Mouse (Mus musculus): ENCODE measurements at regions not wholly inside any gene's neighbourhood (a gene's known extent, or its start where the extent isn't known, plus 50 kb on each side); places are given as distances from the start of the nearest gene placed in this dataset.

DNA sequence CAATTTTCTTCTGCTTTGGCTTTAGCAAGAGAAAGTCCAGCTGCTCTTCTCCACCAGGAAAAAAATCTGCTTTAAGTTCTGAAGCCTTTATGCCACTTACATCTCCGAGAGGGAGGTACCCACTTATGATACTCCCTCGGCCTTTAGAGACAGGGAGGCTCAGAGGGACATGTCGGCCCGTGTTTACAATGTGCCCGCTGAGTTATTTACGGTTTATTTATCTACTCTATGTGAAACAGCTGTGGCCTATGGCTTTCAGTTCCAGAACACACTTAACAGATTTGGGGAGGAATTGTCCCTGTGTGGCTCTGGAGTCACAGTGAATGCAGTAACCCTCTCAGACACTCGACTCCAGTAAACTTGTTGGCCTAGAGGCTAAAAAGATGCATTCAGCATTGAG is 409.3 kb upstream of the Tnp1 start:
- H3K4me1 ChIP-seq (ENCODE audit: control insufficient read depth, insufficient read depth, low read length): no peaks in the 10 kb centered on the region
- WGBS: 91% methylated on average over 7 of the region's 7 CpGs
- no peak for DNase-seq

DNA sequence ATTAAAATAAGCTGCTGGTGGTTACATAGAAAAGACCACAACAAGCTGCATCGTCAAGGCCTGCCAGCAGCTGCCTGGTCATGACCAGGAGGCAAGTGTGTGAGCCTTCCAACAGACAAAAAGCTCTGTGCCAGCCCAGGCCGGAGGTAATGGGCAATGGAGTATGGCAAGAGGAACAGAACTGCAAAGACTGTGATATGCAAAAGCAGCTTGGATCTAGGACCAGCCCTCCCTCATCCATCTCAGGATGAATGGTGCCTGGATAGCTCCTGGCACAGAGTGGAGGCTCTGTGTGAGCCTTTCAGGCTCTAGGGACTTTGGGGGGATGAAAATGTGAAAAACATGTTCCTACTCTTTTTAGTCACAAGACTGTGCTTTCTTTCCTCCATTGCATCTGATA is 402.5 kb upstream of the Tnp1 start:
- Histone ChIP-seq H3K4me2 (ENCODE audit: low read length) (no peak overlapping the region), H3K27ac (replicated peaks; ENCODE audit: low read depth, low read length) (no peak overlapping the region), H3K9ac (replicated peaks; ENCODE audit: low read length) (no peak overlapping the region), H3K36me3 (ENCODE audit: control insufficient read depth, insufficient read depth, low read length) (no peaks in the 10 kb centered on the region), H3K27me3 (ENCODE audit: control insufficient read depth, insufficient read depth, low read length) (no peaks in the 10 kb centered on the region), H3K4me1 (ENCODE audit: control insufficient read depth, insufficient read depth, low read length) (no peaks in the 10 kb centered on the region), H3K4me3 (replicated peaks; ENCODE audit: low read depth, low read length) (no peak overlapping the region), H3K9me3 (ENCODE audit: control insufficient read depth, low read length) (no peaks in the 10 kb centered on the region)
- ATAC-seq (ENCODE audit: low FRiP score, low TSS enrichment) (no peak), DNase-seq (no peak)
- 73% methylated on average over 2 of the region's 2 CpGs for WGBS

More for the DNA sequence above, 409.3 kb upstream of the Tnp1 start:
- H3K9me3 ChIP-seq (ENCODE audit: control insufficient read depth, low read length): no peaks in the 10 kb centered on the region
- ATAC-seq (ENCODE audit: low FRiP score, low TSS enrichment): no peak
- no peaks in the 10 kb centered on the region for H3K27me3 ChIP-seq (ENCODE audit: control insufficient read depth, insufficient read depth, low read length)
- H3K4me2 ChIP-seq (ENCODE audit: low read length): no peak overlapping the region
- H3K4me3 ChIP-seq (replicated peaks; ENCODE audit: low read depth, low read length): no peak overlapping the region
- H3K36me3 ChIP-seq (ENCODE audit: control insufficient read depth, insufficient read depth, low read length): no peaks in the 10 kb centered on the region
- no peak overlapping the region for H3K27ac ChIP-seq (replicated peaks; ENCODE audit: low read depth, low read length)
- no peak overlapping the region for H3K9ac ChIP-seq (replicated peaks; ENCODE audit: low read length)

DNA sequence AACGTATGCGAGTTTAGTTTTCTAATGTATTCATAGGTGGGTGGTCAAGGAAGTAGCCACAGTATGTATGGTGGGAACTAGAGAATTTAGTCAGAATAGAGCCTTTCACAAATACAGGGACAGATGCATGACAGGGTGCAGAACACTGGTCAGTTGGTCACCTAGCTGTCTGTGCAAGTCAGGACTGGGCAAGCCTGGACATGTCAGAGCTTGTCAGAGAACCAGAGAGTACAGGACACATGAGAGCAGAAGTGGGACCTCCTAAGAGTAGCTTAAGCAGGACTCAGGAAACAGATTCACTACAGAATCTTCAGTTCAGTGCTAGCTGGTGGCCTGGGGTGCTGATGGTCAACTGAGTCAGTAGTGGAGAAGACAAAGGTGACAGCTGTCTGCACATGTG is 395.7 kb upstream of the Tnp1 start:
- no peak overlapping the region for H3K4me2 ChIP-seq (ENCODE audit: low read length)
- H3K9me3 ChIP-seq (ENCODE audit: control insufficient read depth, low read length): 0 out of 2 replicates have a peak, but pooled peaks cover 1% of the 10 kb centered on the region
- H3K9ac ChIP-seq (replicated peaks; ENCODE audit: low read length): no peak overlapping the region
- no peaks in the 10 kb centered on the region for H3K4me1 ChIP-seq (ENCODE audit: control insufficient read depth, insufficient read depth, low read length)
- H3K27ac ChIP-seq (replicated peaks; ENCODE audit: low read depth, low read length): no peak overlapping the region
- no peaks in the 10 kb centered on the region for H3K36me3 ChIP-seq (ENCODE audit: control insufficient read depth, insufficient read depth, low read length)
- ATAC-seq (ENCODE audit: low FRiP score, low TSS enrichment) (no peak), DNase-seq (no peak)
- H3K4me3 ChIP-seq (replicated peaks; ENCODE audit: low read depth, low read length): no peak overlapping the region
- WGBS: 91% methylated on average over 2 of the region's 2 CpGs
- no peaks in the 10 kb centered on the region for H3K27me3 ChIP-seq (ENCODE audit: control insufficient read depth, insufficient read depth, low read length)

DNA sequence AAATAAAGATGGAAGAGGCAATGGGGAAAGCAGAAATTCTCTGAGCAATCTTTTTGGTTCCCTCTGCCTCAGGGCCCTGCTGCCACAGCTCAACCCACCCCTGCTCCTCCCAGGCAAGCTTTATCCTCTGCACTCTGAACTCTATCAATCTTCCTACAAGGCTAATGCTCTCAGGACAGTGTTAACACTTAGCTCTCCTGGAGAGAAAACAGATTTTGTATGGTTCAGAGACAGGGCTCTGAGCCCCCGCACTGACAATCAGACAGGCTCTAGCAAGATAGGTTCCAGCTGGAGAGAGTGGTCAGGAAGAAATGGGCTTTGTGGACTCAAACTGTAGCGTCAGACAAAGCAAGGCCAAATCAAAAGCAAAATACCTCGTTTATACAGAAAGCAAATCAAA is 383.5 kb upstream of the Tnp1 start:
- Histone ChIP-seq H3K9ac (replicated peaks; ENCODE audit: low read length) (no peak overlapping the region), H3K27me3 (ENCODE audit: control insufficient read depth, insufficient read depth, low read length) (no peaks in the 10 kb centered on the region), H3K27ac (replicated peaks; ENCODE audit: low read depth, low read length) (no peak overlapping the region), H3K4me2 (ENCODE audit: low read length) (no peak overlapping the region), H3K36me3 (ENCODE audit: control insufficient read depth, insufficient read depth, low read length) (no peaks in the 10 kb centered on the region), H3K4me3 (replicated peaks; ENCODE audit: low read depth, low read length) (no peak overlapping the region), H3K9me3 (ENCODE audit: control insufficient read depth, low read length) (peaks cover 3% of the 10 kb centered on the region; the same call in 1 of the 2 replicates), H3K4me1 (ENCODE audit: control insufficient read depth, insufficient read depth, low read length) (no peaks in the 10 kb centered on the region)
- no peak for ATAC-seq (ENCODE audit: low FRiP score, low TSS enrichment)
- DNase-seq: no peak
- 76% methylated on average over 3 of the region's 3 CpGs for WGBS

DNA sequence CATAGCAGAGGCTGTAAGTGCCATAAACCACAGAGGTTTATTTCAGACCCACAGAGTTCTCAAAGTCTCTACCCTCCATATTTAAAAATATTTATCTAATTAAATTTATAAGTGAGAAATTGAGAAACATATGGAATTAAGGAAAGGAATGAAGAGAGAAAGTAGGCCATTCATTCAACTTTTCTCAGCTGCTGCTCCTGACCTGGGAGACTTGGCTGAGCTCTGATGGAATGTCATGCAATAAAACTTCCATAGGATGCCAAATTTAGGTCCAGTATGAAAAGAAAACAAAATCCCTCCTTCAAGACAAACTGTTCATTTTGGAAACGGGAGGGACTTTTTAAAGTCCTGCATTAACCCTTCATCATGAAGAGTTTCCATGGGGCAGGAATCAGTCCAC is 379.3 kb upstream of the Tnp1 start:
- no peak overlapping the region for H3K9ac ChIP-seq (replicated peaks; ENCODE audit: low read length)
- H3K27ac ChIP-seq (replicated peaks; ENCODE audit: low read depth, low read length): no peak overlapping the region
- H3K4me1 ChIP-seq (ENCODE audit: control insufficient read depth, insufficient read depth, low read length): no peaks in the 10 kb centered on the region
- H3K4me2 ChIP-seq (ENCODE audit: low read length): no peak overlapping the region
- H3K27me3 ChIP-seq (ENCODE audit: control insufficient read depth, insufficient read depth, low read length): no peaks in the 10 kb centered on the region
- WGBS: 84% methylated on average over 1 of the region's 1 CpGs
- H3K36me3 ChIP-seq (ENCODE audit: control insufficient read depth, insufficient read depth, low read length): no peaks in the 10 kb centered on the region
- no peaks in the 10 kb centered on the region for H3K9me3 ChIP-seq (ENCODE audit: control insufficient read depth, low read length)
- no peak for DNase-seq
- ATAC-seq (ENCODE audit: low FRiP score, low TSS enrichment): no peak
- H3K4me3 ChIP-seq (replicated peaks; ENCODE audit: low read depth, low read length): no peak overlapping the region

DNA sequence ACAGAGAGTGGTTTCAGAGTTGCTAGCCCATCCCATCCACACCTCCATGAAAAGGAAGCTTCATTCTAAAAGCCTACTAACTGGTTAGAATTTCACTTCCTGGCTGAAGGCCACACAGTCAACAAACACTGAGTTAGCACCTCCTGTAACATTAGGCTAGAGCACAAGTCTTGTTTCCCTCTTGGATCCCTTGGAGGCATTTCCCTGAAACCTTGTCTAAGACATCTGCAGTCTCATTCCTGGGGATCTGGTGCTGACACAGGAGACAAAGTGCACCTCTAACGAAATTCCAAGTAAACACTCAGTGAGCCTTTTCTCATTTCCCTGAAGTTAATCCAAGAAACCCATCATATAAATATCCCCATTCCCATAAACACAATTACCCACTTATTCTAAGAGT is 378.8 kb upstream of the Tnp1 start:
- H3K9ac ChIP-seq (replicated peaks; ENCODE audit: low read length): no peak overlapping the region
- H3K27ac ChIP-seq (replicated peaks; ENCODE audit: low read depth, low read length): no peak overlapping the region
- no peaks in the 10 kb centered on the region for H3K9me3 ChIP-seq (ENCODE audit: control insufficient read depth, low read length)
- no peaks in the 10 kb centered on the region for H3K4me1 ChIP-seq (ENCODE audit: control insufficient read depth, insufficient read depth, low read length)
- no peak overlapping the region for H3K4me3 ChIP-seq (replicated peaks; ENCODE audit: low read depth, low read length)
- no peaks in the 10 kb centered on the region for H3K36me3 ChIP-seq (ENCODE audit: control insufficient read depth, insufficient read depth, low read length)
- ATAC-seq (ENCODE audit: low FRiP score, low TSS enrichment) (no peak), DNase-seq (no peak)
- H3K27me3 ChIP-seq (ENCODE audit: control insufficient read depth, insufficient read depth, low read length): no peaks in the 10 kb centered on the region
- WGBS: 75% methylated on average over 1 of the region's 1 CpGs
- H3K4me2 ChIP-seq (ENCODE audit: low read length): no peak overlapping the region

DNA sequence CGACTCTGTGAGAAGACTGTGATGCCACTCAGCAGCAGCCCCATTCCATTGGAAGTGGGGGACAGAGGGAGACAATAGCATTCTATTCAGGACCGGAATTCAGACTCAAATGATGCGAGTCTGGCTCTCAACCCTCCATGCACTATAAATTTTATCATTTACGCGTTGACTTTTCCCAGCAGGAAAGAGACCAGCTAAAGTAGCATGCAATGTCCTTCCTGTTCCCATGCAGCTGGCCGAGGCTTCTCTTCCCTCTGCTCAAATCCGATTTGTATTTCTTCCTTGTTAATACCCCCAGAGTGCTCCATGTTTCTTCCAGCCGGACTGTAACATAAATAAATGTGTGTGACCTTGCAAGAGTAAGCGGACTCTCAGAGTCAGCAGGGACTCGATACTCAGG is 376.4 kb upstream of the Tnp1 start:
- Histone ChIP-seq H3K4me1 (ENCODE audit: control insufficient read depth, insufficient read depth, low read length) (no peaks in the 10 kb centered on the region), H3K27me3 (ENCODE audit: control insufficient read depth, insufficient read depth, low read length) (no peaks in the 10 kb centered on the region), H3K4me2 (ENCODE audit: low read length) (no peak overlapping the region), H3K9me3 (ENCODE audit: control insufficient read depth, low read length) (no peaks in the 10 kb centered on the region), H3K27ac (replicated peaks; ENCODE audit: low read depth, low read length) (no peak overlapping the region), H3K9ac (replicated peaks; ENCODE audit: low read length) (no peak overlapping the region), H3K4me3 (replicated peaks; ENCODE audit: low read depth, low read length) (no peak overlapping the region), H3K36me3 (ENCODE audit: control insufficient read depth, insufficient read depth, low read length) (no peaks in the 10 kb centered on the region)
- no peak for DNase-seq
- 74% methylated on average over 10 of the region's 10 CpGs for WGBS
- no peak for ATAC-seq (ENCODE audit: low FRiP score, low TSS enrichment)

DNA sequence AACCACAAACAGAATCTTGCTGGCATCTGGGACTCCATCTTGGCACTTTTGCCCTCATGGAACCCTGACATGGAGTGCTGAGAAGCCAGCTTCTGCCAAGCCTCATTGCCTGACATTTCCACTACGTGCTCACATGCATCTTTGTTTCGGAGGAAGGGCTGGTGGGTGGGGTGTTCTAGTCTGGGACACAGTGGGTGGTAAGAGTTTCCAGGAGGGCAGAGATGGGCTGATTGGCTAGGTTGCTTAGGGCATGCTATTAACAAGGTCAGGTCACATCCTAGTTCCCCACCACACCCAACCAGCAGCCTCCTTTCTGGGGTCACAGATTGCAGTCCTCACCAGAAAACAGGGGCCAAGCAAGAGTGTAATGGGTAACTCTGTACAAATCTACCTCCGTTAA is 374.3 kb upstream of the Tnp1 start:
- WGBS: 88% methylated on average over 3 of the region's 3 CpGs
- ATAC-seq (ENCODE audit: low FRiP score, low TSS enrichment) (no peak), DNase-seq (no peak)

DNA sequence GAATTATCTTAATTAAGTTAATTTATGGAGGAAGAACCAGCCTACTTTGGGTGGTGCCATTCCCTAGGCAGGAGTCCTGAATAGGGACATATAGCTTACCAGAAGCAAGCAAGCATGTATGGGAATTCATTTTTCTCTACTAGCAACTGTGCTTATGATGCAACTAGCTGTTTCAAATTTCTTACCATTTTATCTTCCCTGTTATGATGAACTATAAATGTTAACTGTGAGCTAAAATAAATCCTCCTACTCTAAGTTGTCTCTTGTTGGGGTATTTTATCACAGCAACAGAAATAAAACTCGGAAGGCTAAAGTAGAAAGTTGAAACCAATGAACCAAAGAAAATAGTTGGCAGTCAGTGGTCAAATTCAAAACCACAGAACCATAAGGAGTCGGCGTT is 373.5 kb upstream of the Tnp1 start:
- no peak overlapping the region for H3K27ac ChIP-seq (replicated peaks; ENCODE audit: low read depth, low read length)
- DNase-seq: no peak
- WGBS: 91% methylated on average over 3 of the region's 3 CpGs
- no peaks in the 10 kb centered on the region for H3K4me1 ChIP-seq (ENCODE audit: control insufficient read depth, insufficient read depth, low read length)
- no peaks in the 10 kb centered on the region for H3K9me3 ChIP-seq (ENCODE audit: control insufficient read depth, low read length)
- H3K27me3 ChIP-seq (ENCODE audit: control insufficient read depth, insufficient read depth, low read length): no peaks in the 10 kb centered on the region
- no peak for ATAC-seq (ENCODE audit: low FRiP score, low TSS enrichment)
- no peak overlapping the region for H3K4me3 ChIP-seq (replicated peaks; ENCODE audit: low read depth, low read length)
- no peak overlapping the region for H3K4me2 ChIP-seq (ENCODE audit: low read length)
- H3K36me3 ChIP-seq (ENCODE audit: control insufficient read depth, insufficient read depth, low read length): no peaks in the 10 kb centered on the region
- H3K9ac ChIP-seq (replicated peaks; ENCODE audit: low read length): no peak overlapping the region

More for the DNA sequence above, 374.3 kb upstream of the Tnp1 start:
- Histone ChIP-seq H3K4me2 (ENCODE audit: low read length) (no peak overlapping the region), H3K9ac (replicated peaks; ENCODE audit: low read length) (no peak overlapping the region), H3K27me3 (ENCODE audit: control insufficient read depth, insufficient read depth, low read length) (no peaks in the 10 kb centered on the region), H3K4me3 (replicated peaks; ENCODE audit: low read depth, low read length) (no peak overlapping the region), H3K9me3 (ENCODE audit: control insufficient read depth, low read length) (no peaks in the 10 kb centered on the region), H3K27ac (replicated peaks; ENCODE audit: low read depth, low read length) (no peak overlapping the region), H3K4me1 (ENCODE audit: control insufficient read depth, insufficient read depth, low read length) (no peaks in the 10 kb centered on the region), H3K36me3 (ENCODE audit: control insufficient read depth, insufficient read depth, low read length) (no peaks in the 10 kb centered on the region)

Measured in midbrain, embryonic 14.5 days (tissue).